In the genomic region with DNA sequence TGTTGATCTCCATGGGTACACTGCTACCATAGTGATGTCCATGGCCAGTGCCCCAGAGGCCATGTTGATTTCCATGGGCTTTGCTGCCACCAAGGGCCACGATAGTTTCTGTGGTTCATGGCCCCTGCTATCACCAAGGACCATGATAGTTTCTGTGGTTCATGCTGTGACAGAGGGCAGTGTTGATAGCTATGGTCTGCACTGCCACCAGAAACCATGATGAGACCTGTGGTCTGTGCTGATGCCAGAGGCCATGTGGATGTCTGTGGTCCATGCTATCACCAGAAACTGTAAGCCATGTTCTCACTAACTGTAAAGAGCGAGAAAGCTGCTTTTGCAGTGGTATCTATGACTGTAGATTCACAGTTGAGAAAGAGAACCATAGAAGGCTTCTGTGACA, we compare ENCODE assay signal across 16 mouse cellular contexts.
"Had no signal": no experiment of that assay in that cellular context is flagged by ENCODE, and none has a peak within 500 bp of the region (broad histone marks: within the 10 kb centered on the region; RNA-seq: fewer than 3 reads in every experiment).

No protein-coding gene starts in this region.

- H3K4me2 ChIP-seq: limb, embryonic 13.5 days; liver, embryonic 15.5 days; lung, embryonic 14.5 days; neural tube, embryonic 15.5 days had no signal

- H3K27me3 ChIP-seq: limb, embryonic 13.5 days; liver, embryonic 15.5 days; neural tube, embryonic 15.5 days had no signal

- H3K9me3 ChIP-seq: limb, embryonic 13.5 days; liver, embryonic 15.5 days; midbrain, embryonic 10.5 days; neural tube, embryonic 15.5 days had no signal

- H3K9ac ChIP-seq: limb, embryonic 13.5 days; liver, embryonic 15.5 days; lung, embryonic 14.5 days; neural tube, embryonic 15.5 days had no signal

- DNase-seq: kidney, adult 18-20 months; kidney, postnatal 10 days; kidney, postnatal 4 days; left cerebral cortex, postnatal 4 days; lung, embryonic 14.5 days; lung, postnatal 10 days; lung, postnatal 4 days; midbrain, embryonic 14.5 days; right cerebral cortex, adult 18-20 months; right cerebral cortex, postnatal 25 days had no signal

- H3K27ac ChIP-seq: layer of hippocampus, adult 2 months; limb, embryonic 13.5 days; liver, embryonic 15.5 days; midbrain, embryonic 10.5 days; neural tube, embryonic 15.5 days had no signal

- H3K36me3 ChIP-seq: liver, embryonic 15.5 days; neural tube, embryonic 15.5 days had no signal

- H3K4me3 ChIP-seq: layer of hippocampus, adult 2 months; limb, embryonic 13.5 days; liver, embryonic 15.5 days; midbrain, embryonic 10.5 days; myocyte; neural tube, embryonic 15.5 days had no signal
